Mouse (Mus musculus) midbrain, embryonic 13.5 days (tissue): ENCODE data around the gene Limd1. TPM values are rescaled to one million over a fixed set of nuclear protein-coding genes. Genes with fewer than 3 reads are reported as not detected.

Experiments
- ATAC-seq: fragments of 200-750 bp; cut with Nextera tagmentation; 2 replicates; pipeline ENCODE4 v1.8.0; 2017; ENCODE audit warnings: mild to moderate bottlenecking, moderate TSS enrichment, moderate library complexity
- H3K27ac ChIP-seq: fragments of 300-500 bp; sonication (generic); 2 replicates; pipeline ENCODE4 v1.5.1; 2015; ENCODE audit warnings: inconsistent platforms, mild to moderate bottlenecking, moderate library complexity
- H3K27me3 ChIP-seq: fragments of 300-500 bp; sonication (generic); 2 replicates; pipeline ENCODE4 v1.6.1; 2015; ENCODE audit warnings: mild to moderate bottlenecking, inconsistent platforms
- H3K36me3 ChIP-seq: fragments of 300-500 bp; sonication (generic); 2 replicates; pipeline ENCODE4 v1.6.1; 2015; ENCODE audit warnings: mild to moderate bottlenecking, inconsistent platforms
- H3K4me1 ChIP-seq: fragments of 300-500 bp; sonication (generic); replicated peaks from 2 replicates; pipeline ENCODE4 v1.6.1; 2015; ENCODE audit warnings: inconsistent platforms
- H3K4me2 ChIP-seq: fragments of 300-500 bp; sonication (generic); replicated peaks from 2 replicates; pipeline ENCODE4 v1.6.1; 2015; ENCODE audit warnings: moderate library complexity, mild to moderate bottlenecking, inconsistent platforms
- H3K4me3 ChIP-seq: fragments of 300-500 bp; sonication (generic); replicated peaks from 2 replicates; pipeline ENCODE4 v1.5.1; 2015; ENCODE audit warnings: mild to moderate bottlenecking, inconsistent platforms
- H3K9ac ChIP-seq: fragments of 300-500 bp; sonication (generic); replicated peaks from 2 replicates; pipeline ENCODE4 v1.6.1; 2015; ENCODE audit warnings: mild to moderate bottlenecking, inconsistent platforms
- H3K9me3 ChIP-seq: fragments of 300-500 bp; sonication (generic); 2 replicates; pipeline ENCODE4 v1.6.1; 2016; ENCODE audit warnings: mild to moderate bottlenecking, inconsistent platforms
- WGBS: fragments of 180-500 bp; shearing (Covaris S2); methylation state at CpG from one replicate; pipeline ENCODE4 v1.1.7; 2015; 5-methylcytosine and 5-hydroxymethylcytosine counted together
- polyA plus RNA-seq: library from polyadenylated mRNA; unstranded; fragments of >200 nt; fragmentation: Nextera tagmentation; extraction: Ambion mirVana; gene quantifications from 2 replicates; pipeline ENCODE4 v1.2.1, GENCODE M21; 2015

Gene Limd1
- polyA plus RNA-seq, 1 experiment from 2014 or later, result 22.7 TPM

DNA sequence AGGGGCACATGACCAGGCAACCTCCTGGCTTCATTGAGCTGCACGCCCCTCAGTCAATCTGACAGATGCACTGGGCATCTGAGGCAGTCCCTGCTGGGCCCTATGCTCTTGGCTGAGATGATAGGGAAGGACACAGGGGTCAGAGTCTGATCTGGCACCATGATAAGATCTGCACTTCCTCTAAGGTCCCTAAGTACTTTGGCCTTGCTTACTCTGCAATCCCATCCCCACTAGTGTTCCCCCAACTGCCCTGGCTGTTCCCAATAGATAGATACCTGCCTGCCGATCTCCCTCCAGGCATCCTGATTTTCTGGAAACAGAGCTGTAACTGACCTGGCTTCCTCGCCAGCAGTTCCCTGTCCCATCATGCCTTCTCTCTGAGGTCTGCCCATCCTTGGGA is 8.1 kb downstream of the Limd1 start:
- H3K27me3 ChIP-seq, result no peaks in the 10 kb centered on the region
- H3K36me3 ChIP-seq, result no peaks in the 10 kb centered on the region
- no peak overlapping the region for H3K4me3 ChIP-seq
- WGBS, result 79% methylated on average over 3 of the region's 3 CpGs
- peaks cover 30% of the 10 kb centered on the region for H3K4me1 ChIP-seq
- no peak overlapping the region for H3K9ac ChIP-seq
- H3K27ac ChIP-seq, result no peak overlapping the region
- no peak for ATAC-seq
- H3K9me3 ChIP-seq, result no peaks in the 10 kb centered on the region
- no peak overlapping the region for H3K4me2 ChIP-seq

DNA sequence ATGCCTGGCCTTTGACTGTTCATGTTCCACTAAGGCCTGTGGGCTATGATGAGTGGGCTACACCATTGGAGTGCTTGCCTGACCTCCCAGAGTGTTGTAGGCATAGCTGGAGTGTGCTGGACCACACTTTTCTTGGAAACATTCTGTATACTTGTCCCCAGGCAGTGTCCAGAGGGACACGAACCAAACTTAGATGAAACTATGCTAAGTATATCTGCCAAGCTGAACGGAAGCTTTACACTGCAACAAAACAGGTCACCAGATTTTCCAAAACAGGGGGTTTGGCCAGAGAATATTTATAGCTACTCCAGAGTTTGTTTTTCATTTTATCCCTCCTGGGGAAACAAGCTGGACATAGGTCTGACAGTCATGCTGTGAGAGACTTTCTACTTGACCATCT is 10.6 kb downstream of the Limd1 start:
- H3K4me1 ChIP-seq, result peaks cover 18% of the 10 kb centered on the region
- no peak overlapping the region for H3K27ac ChIP-seq
- no peaks in the 10 kb centered on the region for H3K36me3 ChIP-seq
- ATAC-seq, result no peak
- no peak overlapping the region for H3K4me2 ChIP-seq
- H3K9ac ChIP-seq, result no peak overlapping the region
- H3K4me3 ChIP-seq, result no peak overlapping the region
- H3K9me3 ChIP-seq, result no peaks in the 10 kb centered on the region
- WGBS, result 94% methylated on average over 2 of the region's 2 CpGs
- H3K27me3 ChIP-seq, result no peaks in the 10 kb centered on the region

DNA sequence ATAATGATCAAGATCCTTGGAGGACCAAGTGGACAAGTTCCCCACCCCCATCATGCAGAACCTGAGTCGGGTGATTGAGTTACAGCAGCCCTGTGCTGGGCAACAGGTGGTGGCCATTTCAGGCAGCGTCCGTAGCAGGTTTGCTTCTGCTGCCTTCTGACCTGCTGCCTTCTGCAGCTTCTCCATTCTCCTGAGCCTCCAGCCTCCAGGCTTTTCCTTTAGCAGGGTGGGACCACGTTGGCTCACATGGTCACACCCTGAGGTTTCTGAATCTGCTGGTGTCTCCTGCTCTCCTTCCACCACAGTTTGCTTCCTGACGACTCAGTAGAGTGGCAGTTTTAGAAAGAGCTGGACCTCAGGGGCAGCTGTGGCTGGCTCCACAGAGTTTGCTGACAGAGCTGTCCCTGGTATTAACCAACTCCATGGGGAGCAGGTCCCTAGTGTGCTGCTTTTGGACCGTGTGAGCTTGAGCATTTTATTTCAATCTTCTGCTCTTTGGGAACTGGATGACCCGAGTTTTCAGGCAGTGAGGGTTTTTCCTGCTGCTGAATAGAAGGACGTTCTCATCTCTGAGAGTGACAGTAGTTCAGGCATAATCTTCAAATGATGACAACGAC is 11.3 kb downstream of the Limd1 start:
- WGBS, result 77% methylated on average over 9 of the region's 9 CpGs
- Histone ChIP-seq H3K27ac (no peak overlapping the region), H3K4me2 (no peak overlapping the region), H3K4me1 (peaks cover 18% of the 10 kb centered on the region), H3K9me3 (no peaks in the 10 kb centered on the region), H3K4me3 (no peak overlapping the region), H3K36me3 (no peaks in the 10 kb centered on the region), H3K27me3 (no peaks in the 10 kb centered on the region), H3K9ac (no peak overlapping the region)
- no peak for ATAC-seq

DNA sequence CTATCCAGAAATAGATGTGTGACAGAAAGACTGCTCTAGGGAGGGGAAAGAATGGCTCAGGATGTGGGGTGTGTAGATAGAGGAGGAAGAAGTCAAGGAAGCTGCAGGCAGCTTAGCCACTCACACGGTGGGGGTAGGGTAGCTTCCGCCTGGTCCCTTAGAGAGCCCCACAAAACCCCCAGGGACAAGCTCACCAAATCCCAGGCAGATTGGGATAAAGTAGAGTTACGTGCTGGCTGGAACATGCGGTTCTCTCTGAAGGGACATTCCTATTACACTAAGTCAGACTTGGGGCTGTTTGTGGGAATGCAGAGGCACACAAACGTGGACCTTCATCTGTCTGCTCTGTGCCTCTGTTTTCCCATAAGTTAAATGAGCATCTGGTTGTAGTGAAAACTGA is 12.4 kb downstream of the Limd1 start:
- no peak overlapping the region for H3K9ac ChIP-seq
- H3K27ac ChIP-seq, result no peak overlapping the region
- no peak overlapping the region for H3K4me2 ChIP-seq
- peaks cover 18% of the 10 kb centered on the region for H3K4me1 ChIP-seq
- no peaks in the 10 kb centered on the region for H3K36me3 ChIP-seq
- 76% methylated on average over 5 of the region's 5 CpGs for WGBS
- no peak overlapping the region for H3K4me3 ChIP-seq
- no peaks in the 10 kb centered on the region for H3K9me3 ChIP-seq
- ATAC-seq, result 0 out of 2 replicates have a peak, but pooled peaks have one; percentile 30
- no peaks in the 10 kb centered on the region for H3K27me3 ChIP-seq

- Histone ChIP-seq H3K27me3 (no peaks in the 10 kb centered on the region), H3K36me3 (no peaks in the 10 kb centered on the region), H3K4me3 (no peak overlapping the region), H3K9me3 (no peaks in the 10 kb centered on the region), H3K9ac (no peak overlapping the region), H3K27ac (0 out of 2 replicates have a peak overlapping the region, but pooled peaks have one; percentile 19), H3K4me2 (no peak overlapping the region), H3K4me1 (peaks cover 16% of the 10 kb centered on the region)
- WGBS, result 67% methylated on average over 9 of the region's 9 CpGs
- ATAC-seq, result peak; percentile 84
These were observed 13.5 kb downstream of the Limd1 start for GRCm38 (mm10) chr9:123491917-123492585.

GRCm38 (mm10) chr9:123496665-123497064 is 18.2 kb downstream of the Limd1 start:
- WGBS, result 25% methylated on average over 13 of the region's 13 CpGs
- Histone ChIP-seq H3K4me2 (no peak overlapping the region), H3K4me3 (no peak overlapping the region)

DNA sequence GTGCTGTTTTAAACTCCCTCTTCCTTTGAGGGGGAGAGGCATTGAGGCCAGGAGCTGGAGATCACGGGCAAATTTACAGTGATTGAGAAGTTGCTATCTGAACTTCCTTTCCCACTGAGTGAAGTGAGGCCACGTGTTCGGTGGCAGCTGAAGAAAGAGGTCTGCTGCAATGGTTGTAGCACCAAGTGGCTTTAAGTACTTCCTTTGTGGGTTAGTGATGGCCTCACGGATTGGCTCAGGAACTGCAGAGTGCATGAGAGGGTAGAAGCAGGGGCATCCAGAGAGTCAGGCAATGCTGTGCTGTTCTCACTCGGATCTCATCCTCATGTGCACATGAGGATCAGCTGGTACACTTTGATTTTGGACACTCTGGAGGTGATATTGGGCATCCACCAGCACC is 19.4 kb downstream of the Limd1 start:
- no peak for ATAC-seq
- no peaks in the 10 kb centered on the region for H3K27me3 ChIP-seq
- no peak overlapping the region for H3K9ac ChIP-seq
- no peaks in the 10 kb centered on the region for H3K9me3 ChIP-seq
- H3K36me3 ChIP-seq, result peaks cover 2% of the 10 kb centered on the region
- no peak overlapping the region for H3K4me2 ChIP-seq
- no peak overlapping the region for H3K27ac ChIP-seq
- WGBS, result 85% methylated on average over 5 of the region's 5 CpGs
- H3K4me1 ChIP-seq, result peaks cover 3% of the 10 kb centered on the region; the same call in 1 of the 2 replicates
- no peak overlapping the region for H3K4me3 ChIP-seq

More at GRCm38 (mm10) chr9:123496665-123497064, 18.2 kb downstream of the Limd1 start:
- no peak overlapping the region for H3K27ac ChIP-seq
- H3K9ac ChIP-seq, result no peak overlapping the region
- H3K36me3 ChIP-seq, result no peaks in the 10 kb centered on the region
- no peaks in the 10 kb centered on the region for H3K9me3 ChIP-seq
- H3K4me1 ChIP-seq, result peaks cover 11% of the 10 kb centered on the region
- ATAC-seq, result no peak
- H3K27me3 ChIP-seq, result no peaks in the 10 kb centered on the region

GRCm38 (mm10) chr9:123500480-123500879 is 22.0 kb downstream of the Limd1 start:
- no peak for ATAC-seq
- H3K9me3 ChIP-seq, result no peaks in the 10 kb centered on the region
- peaks cover 3% of the 10 kb centered on the region; the same call in 1 of the 2 replicates for H3K4me1 ChIP-seq
- no peaks in the 10 kb centered on the region for H3K27me3 ChIP-seq
- no peak overlapping the region for H3K27ac ChIP-seq
- no peak overlapping the region for H3K4me2 ChIP-seq
- no peak overlapping the region for H3K9ac ChIP-seq
- no peak overlapping the region for H3K4me3 ChIP-seq
- WGBS, result 89% methylated on average over 4 of the region's 4 CpGs
- peaks cover 3% of the 10 kb centered on the region for H3K36me3 ChIP-seq

DNA sequence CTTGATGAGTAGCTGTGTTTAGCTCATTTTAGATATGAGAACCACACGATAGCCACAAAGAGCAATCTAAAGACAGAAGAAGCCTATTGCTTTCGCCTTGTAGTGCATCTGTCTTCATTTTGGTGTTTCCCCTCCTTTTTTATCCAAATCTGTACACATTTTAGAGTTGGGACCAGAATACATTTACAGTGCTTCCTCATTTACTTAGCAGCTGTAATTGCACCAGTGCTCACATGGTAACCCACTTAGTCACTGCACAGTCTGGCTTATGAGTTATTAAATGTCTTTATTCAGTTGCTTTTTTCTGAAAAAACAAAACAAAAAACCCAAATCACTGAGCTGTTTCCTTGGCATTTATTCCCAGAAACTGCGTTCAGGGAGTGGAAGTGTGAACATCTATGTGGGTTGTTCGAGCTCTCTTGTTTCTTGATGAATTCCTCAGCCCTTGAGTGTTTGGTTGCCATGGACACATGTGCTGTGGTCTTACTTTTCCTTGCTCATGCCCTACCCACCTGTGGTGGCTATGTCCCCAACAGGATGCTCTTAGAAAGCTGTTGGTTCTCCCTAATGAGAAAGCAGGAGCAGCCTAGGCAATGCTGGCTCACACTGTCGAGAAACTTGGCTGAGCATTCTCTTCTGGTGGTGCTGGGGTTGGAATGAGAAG is 24.8 kb downstream of the Limd1 start:
- no peak overlapping the region for H3K4me2 ChIP-seq
- no peaks in the 10 kb centered on the region for H3K4me1 ChIP-seq
- ATAC-seq, result no peak
- H3K9ac ChIP-seq, result no peak overlapping the region
- H3K9me3 ChIP-seq, result no peaks in the 10 kb centered on the region
- H3K27me3 ChIP-seq, result no peaks in the 10 kb centered on the region
- 80% methylated on average over 5 of the region's 5 CpGs for WGBS
- H3K36me3 ChIP-seq, result peaks cover 3% of the 10 kb centered on the region
- no peak overlapping the region for H3K4me3 ChIP-seq
- H3K27ac ChIP-seq, result no peak overlapping the region

DNA sequence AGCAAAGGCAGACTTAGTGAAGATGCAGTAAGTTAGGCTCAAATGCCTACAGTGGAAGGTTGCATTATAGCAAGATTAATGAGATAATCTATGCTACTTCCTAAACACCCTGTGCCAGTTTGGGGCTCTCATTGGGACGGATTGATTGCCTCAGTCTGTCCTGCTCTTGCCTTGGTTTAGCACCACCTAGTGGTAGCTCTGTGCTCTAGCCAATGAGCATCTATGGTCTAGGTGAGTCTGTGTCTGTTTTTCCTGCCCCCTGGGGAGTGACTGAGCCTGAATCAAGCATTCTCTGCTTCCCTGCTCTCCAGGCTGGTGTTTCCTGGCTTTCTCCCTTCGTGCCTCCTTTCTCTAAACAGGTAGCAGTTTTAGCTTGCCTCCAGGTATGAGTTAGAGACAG is 25.8 kb downstream of the Limd1 start:
- Histone ChIP-seq H3K27me3 (no peaks in the 10 kb centered on the region), H3K27ac (no peak overlapping the region), H3K9me3 (no peaks in the 10 kb centered on the region), H3K4me1 (no peaks in the 10 kb centered on the region), H3K4me2 (no peak overlapping the region), H3K36me3 (peaks cover 3% of the 10 kb centered on the region), H3K9ac (no peak overlapping the region), H3K4me3 (no peak overlapping the region)
- 5% methylated on average over 2 of the region's 2 CpGs for WGBS
- no peak for ATAC-seq

- 83% methylated on average over 1 of the region's 1 CpGs for WGBS
- no peak overlapping the region for H3K27ac ChIP-seq
- H3K4me2 ChIP-seq, result no peak overlapping the region
- H3K27me3 ChIP-seq, result no peaks in the 10 kb centered on the region
- ATAC-seq, result no peak
- no peak overlapping the region for H3K9ac ChIP-seq
- peaks cover 3% of the 10 kb centered on the region for H3K36me3 ChIP-seq
- 0 out of 2 replicates have a peak, but pooled peaks cover 6% of the 10 kb centered on the region for H3K4me1 ChIP-seq
- H3K9me3 ChIP-seq, result no peaks in the 10 kb centered on the region
- no peak overlapping the region for H3K4me3 ChIP-seq
These were observed 27.1 kb downstream of the Limd1 start for GRCm38 (mm10) chr9:123505598-123505997.
